Mouse (Mus musculus): ENCODE measurements around the gene 3110070M22Rik.
"Not testable (repeated sequence)": the region's sequence is repeated elsewhere in the genome, so short reads cannot be mapped to it uniquely, and the experiment has no call there.

The 3110070M22Rik gene

DNA sequence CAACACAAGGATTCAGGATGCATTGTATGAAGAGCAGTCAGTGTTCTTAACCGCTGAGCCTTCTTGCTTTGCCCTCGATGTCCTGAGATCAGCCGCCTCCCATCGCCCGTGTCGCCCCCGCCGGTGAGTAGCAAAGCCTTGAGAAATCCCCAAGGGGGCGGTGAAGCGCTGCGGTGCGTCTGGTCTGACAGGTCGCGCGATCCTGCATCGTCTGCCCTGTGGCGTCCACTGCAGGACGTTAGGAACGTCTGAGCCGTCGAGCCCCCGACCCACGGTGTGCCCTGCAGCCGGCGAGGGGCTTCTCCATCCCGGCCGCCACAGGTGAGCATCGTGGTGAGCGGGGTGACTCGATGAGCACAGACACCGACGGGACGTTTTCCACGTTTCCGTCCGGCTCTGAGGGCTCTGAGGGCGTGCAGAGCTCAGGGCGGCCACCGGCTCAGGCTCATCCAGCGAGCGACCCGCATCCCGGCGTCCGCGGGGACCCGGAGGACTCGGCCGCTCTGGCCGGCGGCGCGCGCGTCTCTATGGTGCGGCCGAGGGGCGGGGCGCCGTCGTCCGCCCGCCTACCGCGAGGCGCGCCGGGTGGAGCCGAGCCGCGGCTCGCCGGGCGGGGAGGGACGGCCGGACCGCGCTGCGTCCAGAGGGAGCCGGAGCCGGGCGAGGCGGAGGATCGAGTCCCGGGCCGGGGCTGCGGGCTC lies at the start of gene 3110070M22Rik, which contains the start of gene Tmem267:
Gene 3110070M22Rik, minus strand, starts transcription at position 504 of the 701 bp plus-strand sequence.
Gene Tmem267, plus strand, starts transcription at position 160 of the 701 bp plus-strand sequence.
- DNase-seq (ENCODE audit: low spot score in 2 of 2), result peak; percentile 43 to 75

DNA sequence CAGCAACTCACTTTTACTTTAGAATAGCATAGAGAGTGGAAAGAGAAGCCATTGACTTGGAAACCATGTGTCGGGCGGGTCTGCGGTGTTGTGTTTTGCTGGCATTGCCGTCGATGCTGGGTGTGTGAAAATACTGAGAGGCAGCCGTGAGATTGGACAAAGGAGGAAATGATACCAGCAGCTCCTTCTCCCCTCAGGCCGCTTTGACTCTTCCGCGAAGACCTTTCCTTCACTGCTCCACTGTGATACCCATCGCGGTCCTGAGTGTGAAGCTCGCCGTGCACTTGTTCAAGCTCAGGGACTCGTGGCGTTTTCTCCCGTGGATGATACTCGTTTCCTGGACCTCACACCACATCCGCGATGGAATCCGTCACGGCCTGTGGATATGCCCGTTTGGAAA lies 6.8 kb upstream of the 3110070M22Rik start:
- not testable (repeated sequence) for DNase-seq (ENCODE audit: low spot score in 2 of 2)

GRCm38 (mm10) chr13:119492083-119492482 lies 3.9 kb upstream of the 3110070M22Rik start:
- DNase-seq (ENCODE audit: low spot score in 2 of 2), result not testable (repeated sequence)

- no peak for DNase-seq (ENCODE audit: low spot score in 2 of 2)
Measured at GRCm38 (mm10) chr13:119487354-119487753, 829 bp downstream of the 3110070M22Rik start.

GRCm38 (mm10) chr13:119477789-119478188 lies 10.4 kb downstream of the 3110070M22Rik start:
- no peak for DNase-seq (ENCODE audit: low spot score in 2 of 2)

- no peak for DNase-seq (ENCODE audit: low spot score in 2 of 2)
Measured at GRCm38 (mm10) chr13:119476631-119477030, 11.6 kb downstream of the 3110070M22Rik start.

DNA sequence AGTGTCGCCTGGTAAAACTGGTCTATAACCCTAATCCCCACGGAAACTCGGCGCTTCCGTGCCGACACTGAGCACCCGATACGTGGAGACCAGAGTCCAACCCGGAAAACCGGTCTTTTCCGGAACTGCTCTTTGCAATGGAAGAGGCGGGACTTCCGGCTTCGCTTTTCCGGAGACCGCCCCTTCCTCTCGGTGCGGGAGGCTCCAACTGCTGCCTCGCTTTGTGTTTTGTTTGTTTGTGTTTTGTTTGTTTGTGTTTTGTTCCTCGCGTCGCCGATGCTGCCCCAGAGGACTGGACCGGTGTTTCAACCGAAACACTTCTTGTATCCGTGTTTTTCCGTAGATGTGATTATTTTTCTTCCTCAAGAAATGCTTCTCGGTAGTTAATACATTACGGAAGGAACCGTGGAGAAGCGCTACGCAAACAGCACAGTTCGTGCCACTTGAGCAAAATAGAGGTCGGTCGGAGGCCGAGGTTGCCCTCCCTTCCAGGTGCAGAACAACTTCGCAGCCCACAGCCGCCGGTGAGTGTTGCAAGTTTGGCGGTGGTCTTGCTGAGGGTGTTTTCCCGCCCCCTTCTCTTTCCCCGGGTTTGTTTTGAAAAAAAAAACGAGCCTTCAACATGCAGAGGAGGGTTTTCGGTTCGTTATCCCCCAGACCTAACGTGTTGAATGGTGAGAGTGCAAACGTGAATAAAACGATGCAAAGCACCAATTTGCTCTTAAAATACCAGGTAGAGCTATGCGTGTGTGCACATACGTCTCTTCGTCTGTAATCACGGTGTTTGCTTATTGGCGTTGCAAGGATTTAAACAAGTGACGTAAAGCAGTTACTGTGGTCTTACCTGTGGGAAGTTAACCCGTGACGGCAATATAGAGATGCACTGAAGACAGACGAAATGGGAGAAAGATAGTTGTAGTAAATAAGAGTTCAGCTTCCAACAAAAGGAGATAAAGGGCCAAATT lies 25.3 kb downstream of the 3110070M22Rik start, which contains the start of gene 4833420G17Rik:
Gene 4833420G17Rik, plus strand, starts transcription at position 173 of the 965 bp plus-strand sequence.
- peak; percentile 69 to 78 for DNase-seq (ENCODE audit: low spot score in 2 of 2)

DNA sequence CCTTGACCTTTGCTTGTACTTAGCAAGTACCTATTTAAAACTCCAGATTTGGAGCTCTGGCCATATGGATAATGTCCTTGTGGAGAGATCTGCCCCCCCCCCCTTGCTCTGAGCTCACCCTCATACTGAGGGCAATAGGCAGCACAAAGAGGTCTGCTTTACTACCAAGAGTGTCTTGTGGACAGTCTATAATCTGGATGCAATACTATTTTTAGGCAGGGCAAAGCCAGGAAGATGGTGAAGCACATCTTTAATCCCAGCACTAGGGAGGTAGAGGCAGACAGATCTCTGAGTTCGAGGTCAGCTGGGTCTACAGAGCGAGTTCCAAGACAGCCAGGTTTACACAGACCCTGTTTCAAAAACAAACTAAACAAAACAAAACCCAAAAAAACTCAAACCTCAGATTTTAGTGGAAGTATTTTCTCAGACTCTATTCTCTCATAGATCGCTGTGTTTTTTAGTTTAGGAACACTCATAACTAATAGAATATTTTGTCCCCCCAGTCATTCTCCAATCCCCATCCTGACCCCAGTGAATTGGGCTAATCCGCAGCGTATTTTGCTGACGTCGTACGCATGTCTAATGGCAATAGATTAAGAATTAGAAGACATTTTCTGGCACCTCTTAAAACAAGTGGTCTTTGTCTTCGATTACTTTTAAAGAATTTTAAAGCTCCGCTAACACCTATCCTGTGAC lies 26.1 kb downstream of the 3110070M22Rik start:
- no peak for DNase-seq (ENCODE audit: low spot score in 2 of 2)

GRCm38 (mm10) chr13:119456342-119456741 lies 31.8 kb downstream of the 3110070M22Rik start:
- DNase-seq (ENCODE audit: low spot score in 2 of 2), result no peak

DNA sequence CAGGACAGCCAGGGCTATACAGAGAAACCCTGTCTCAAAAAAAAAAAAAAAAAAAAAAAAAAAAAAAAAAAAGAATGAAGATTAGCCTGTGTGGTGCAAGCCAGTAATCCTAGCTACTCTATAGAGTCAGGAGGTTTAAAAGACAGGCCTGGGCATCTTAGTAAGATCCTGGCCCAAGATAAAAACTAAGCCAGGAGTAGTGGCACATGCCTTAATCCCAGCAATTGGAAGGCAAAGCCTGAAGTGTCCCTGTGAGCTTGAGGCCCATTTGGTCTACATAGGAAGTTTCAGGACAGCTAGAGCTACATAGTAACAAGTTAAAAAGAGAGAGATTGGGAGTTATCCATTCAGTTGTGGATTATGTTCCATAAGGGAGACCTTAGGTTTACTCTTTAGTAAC lies 33.1 kb downstream of the 3110070M22Rik start:
- DNase-seq (ENCODE audit: low spot score in 2 of 2), result no peak

GRCm38 (mm10) chr13:119453563-119453962 lies 34.6 kb downstream of the 3110070M22Rik start:
- DNase-seq (ENCODE audit: low spot score in 2 of 2), result no peak

DNA sequence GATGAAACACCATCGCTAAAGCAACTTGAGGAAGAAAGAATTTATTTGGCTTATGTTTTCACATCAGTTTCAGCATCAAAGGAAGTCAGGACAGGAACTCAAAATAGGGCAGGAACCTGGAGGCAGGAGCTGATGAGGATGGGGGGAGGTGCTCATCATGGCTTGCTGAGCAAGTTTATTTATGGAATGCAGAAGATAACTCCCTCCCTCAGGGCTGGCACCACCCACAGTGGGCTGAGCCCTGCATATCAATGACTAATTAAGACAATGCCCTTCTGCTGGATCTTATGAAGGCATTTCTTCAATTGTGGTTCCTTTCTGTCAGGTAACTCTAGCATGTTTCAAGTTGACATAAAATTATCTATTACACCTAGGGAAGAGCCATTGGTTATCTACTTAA lies 45.9 kb downstream of the 3110070M22Rik start:
- DNase-seq (ENCODE audit: low spot score in 2 of 2), result no peak

Data from frontal cortex, postnatal 14 days (tissue).